Mouse (Mus musculus): ENCODE data around the gene Rnf220. TPM values are rescaled to one million over a fixed set of nuclear protein-coding genes. Genes with fewer than 3 reads are reported as not detected.
A peak's percentile ranks its signal among the peaks of the same experiment; 100 is the strongest.

Gene Rnf220
- 174 and 192 TPM in 2 replicates for total RNA-seq (2014; rRNA removed)
- 115 and 122 TPM in 2 replicates for polyA plus RNA-seq (2015; fragmentation: Nextera tagmentation; extraction: Ambion mirVana)

- Histone ChIP-seq H3K27ac (ENCODE audit: low read depth, low read length) (peak within 1 kb of the TSS; percentile 43; the same call in 1 of the 2 replicates), H3K4me2 (ENCODE audit: low read depth, low read length, poor library complexity, severe bottlenecking) (peak within 1 kb of the TSS; percentile 82), H3K9ac (replicated peaks; ENCODE audit: low read length, poor library complexity, severe bottlenecking) (peak within 1 kb of the TSS; percentile 55), H3K4me3 (ENCODE audit: low read depth, low read length) (peak within 1 kb of the TSS; percentile 43), H3K9me3 (ENCODE audit: low read length) (no peaks in the 10 kb centered on the region), H3K27me3 (ENCODE audit: insufficient read depth, low read length) (peaks cover 40% of the 10 kb centered on the region), H3K4me1 (ENCODE audit: insufficient read depth, low read length) (peaks cover 14% of the 10 kb centered on the region; the same call in 1 of the 2 replicates), H3K36me3 (ENCODE audit: insufficient read depth, low read length) (no peaks in the 10 kb centered on the region)
- WGBS, result under 1% methylated on average over 42 of the region's 42 CpGs
- TF ChIP-seq CTCF (IDR thresholded peaks at IDR 0.05), result peak; percentile 46
- peak; percentile 83 for DNase-seq (ENCODE audit: low spot score)
- peak; percentile 82 for ATAC-seq (ENCODE audit: low FRiP score)
These were observed at the start of gene Rnf220 for GRCm38 (mm10) chr4:117496482-117497165. Gene Rnf220, minus strand, starts transcription at chr4:117497052.

- Histone ChIP-seq H3K9ac (replicated peaks; ENCODE audit: low read length, poor library complexity, severe bottlenecking) (no peak overlapping the region), H3K27ac (ENCODE audit: low read depth, low read length) (no peak overlapping the region), H3K4me1 (ENCODE audit: insufficient read depth, low read length) (0 out of 2 replicates have a peak, but pooled peaks cover 10% of the 10 kb centered on the region), H3K4me3 (ENCODE audit: low read depth, low read length) (no peak overlapping the region), H3K4me2 (ENCODE audit: low read depth, low read length, poor library complexity, severe bottlenecking) (no peak overlapping the region), H3K9me3 (ENCODE audit: low read length) (no peaks in the 10 kb centered on the region), H3K27me3 (ENCODE audit: insufficient read depth, low read length) (no peaks in the 10 kb centered on the region), H3K36me3 (ENCODE audit: insufficient read depth, low read length) (no peaks in the 10 kb centered on the region)
- 89% methylated on average over 6 of the region's 6 CpGs for WGBS
- no peak for TF ChIP-seq CTCF (IDR thresholded peaks at IDR 0.05)
- DNase-seq (ENCODE audit: low spot score), result no peak
- no peak for ATAC-seq (ENCODE audit: low FRiP score)
These were observed 49.8 kb upstream of the Rnf220 start for GRCm38 (mm10) chr4:117546616-117547015.

- WGBS, result 91% methylated on average over 3 of the region's 3 CpGs
- no peaks in the 10 kb centered on the region for H3K27me3 ChIP-seq (ENCODE audit: insufficient read depth, low read length)
- DNase-seq (ENCODE audit: low spot score) (no peak), ATAC-seq (ENCODE audit: low FRiP score) (no peak)
- no peak overlapping the region for H3K27ac ChIP-seq (ENCODE audit: low read depth, low read length)
- H3K9me3 ChIP-seq (ENCODE audit: low read length), result no peaks in the 10 kb centered on the region
- no peak for TF ChIP-seq CTCF (IDR thresholded peaks at IDR 0.05)
- 0 out of 2 replicates have a peak, but pooled peaks cover 2% of the 10 kb centered on the region for H3K4me1 ChIP-seq (ENCODE audit: insufficient read depth, low read length)
- H3K9ac ChIP-seq (replicated peaks; ENCODE audit: low read length, poor library complexity, severe bottlenecking), result no peak overlapping the region
- no peaks in the 10 kb centered on the region for H3K36me3 ChIP-seq (ENCODE audit: insufficient read depth, low read length)
- H3K4me3 ChIP-seq (ENCODE audit: low read depth, low read length), result no peak overlapping the region
- H3K4me2 ChIP-seq (ENCODE audit: low read depth, low read length, poor library complexity, severe bottlenecking), result no peak overlapping the region
These were observed 48.6 kb upstream of the Rnf220 start for GRCm38 (mm10) chr4:117545448-117545847.

- no peak for TF ChIP-seq CTCF (IDR thresholded peaks at IDR 0.05)
- Histone ChIP-seq H3K4me1 (ENCODE audit: insufficient read depth, low read length) (no peaks in the 10 kb centered on the region), H3K9me3 (ENCODE audit: low read length) (no peaks in the 10 kb centered on the region), H3K9ac (replicated peaks; ENCODE audit: low read length, poor library complexity, severe bottlenecking) (no peak overlapping the region), H3K4me2 (ENCODE audit: low read depth, low read length, poor library complexity, severe bottlenecking) (no peak overlapping the region), H3K27me3 (ENCODE audit: insufficient read depth, low read length) (peaks cover 6% of the 10 kb centered on the region; the same call in 1 of the 2 replicates), H3K4me3 (ENCODE audit: low read depth, low read length) (no peak overlapping the region), H3K27ac (ENCODE audit: low read depth, low read length) (no peak overlapping the region), H3K36me3 (ENCODE audit: insufficient read depth, low read length) (no peaks in the 10 kb centered on the region)
- no peak for DNase-seq (ENCODE audit: low spot score)
- 68% methylated on average over 5 of the region's 5 CpGs for WGBS
- no peak for ATAC-seq (ENCODE audit: low FRiP score)
These were observed 43.7 kb upstream of the Rnf220 start for GRCm38 (mm10) chr4:117540571-117540970.

GRCm38 (mm10) chr4:117539329-117539980 is 42.6 kb upstream of the Rnf220 start:
- Histone ChIP-seq H3K36me3 (ENCODE audit: insufficient read depth, low read length) (no peaks in the 10 kb centered on the region), H3K4me1 (ENCODE audit: insufficient read depth, low read length) (no peaks in the 10 kb centered on the region), H3K27ac (ENCODE audit: low read depth, low read length) (no peak overlapping the region), H3K27me3 (ENCODE audit: insufficient read depth, low read length) (peaks cover 6% of the 10 kb centered on the region; the same call in 1 of the 2 replicates), H3K9me3 (ENCODE audit: low read length) (no peaks in the 10 kb centered on the region), H3K9ac (replicated peaks; ENCODE audit: low read length, poor library complexity, severe bottlenecking) (no peak overlapping the region), H3K4me3 (ENCODE audit: low read depth, low read length) (no peak overlapping the region), H3K4me2 (ENCODE audit: low read depth, low read length, poor library complexity, severe bottlenecking) (no peak overlapping the region)
- DNase-seq (ENCODE audit: low spot score), result no peak
- WGBS, result 76% methylated on average over 8 of the region's 8 CpGs
- ATAC-seq (ENCODE audit: low FRiP score), result no peak
- TF ChIP-seq CTCF (IDR thresholded peaks at IDR 0.05), result no peak

GRCm38 (mm10) chr4:117537002-117537401 is 40.1 kb upstream of the Rnf220 start:
- H3K27me3 ChIP-seq (ENCODE audit: insufficient read depth, low read length), result peaks cover 6% of the 10 kb centered on the region; the same call in 1 of the 2 replicates
- H3K9me3 ChIP-seq (ENCODE audit: low read length), result no peaks in the 10 kb centered on the region
- 87% methylated on average over 7 of the region's 7 CpGs for WGBS
- no peak overlapping the region for H3K27ac ChIP-seq (ENCODE audit: low read depth, low read length)
- no peak overlapping the region for H3K4me2 ChIP-seq (ENCODE audit: low read depth, low read length, poor library complexity, severe bottlenecking)
- no peak for DNase-seq (ENCODE audit: low spot score)
- no peak for TF ChIP-seq CTCF (IDR thresholded peaks at IDR 0.05)
- H3K4me3 ChIP-seq (ENCODE audit: low read depth, low read length), result no peak overlapping the region
- no peak overlapping the region for H3K9ac ChIP-seq (replicated peaks; ENCODE audit: low read length, poor library complexity, severe bottlenecking)
- ATAC-seq (ENCODE audit: low FRiP score), result no peak
- H3K4me1 ChIP-seq (ENCODE audit: insufficient read depth, low read length), result no peaks in the 10 kb centered on the region
- no peaks in the 10 kb centered on the region for H3K36me3 ChIP-seq (ENCODE audit: insufficient read depth, low read length)

All from midbrain, postnatal 0 days (tissue).